ENCODE assay signal across 8 mouse cellular contexts in genomic region chr1:194976517-194977370, GRCm38 (mm10). TPM values are rescaled to one million over a fixed set of nuclear protein-coding genes. Genes with fewer than 3 reads are reported as not detected.
DNase-seq lines count a peak whose midpoint lies in the region; ATAC-seq and TF ChIP-seq lines count a peak whose summit lies in the region.

No protein-coding gene starts in this region.

- no peaks in the 10 kb centered on the region for H3K9me3 ChIP-seq in hindbrain, postnatal 0 days (ENCODE audit: low read length)

- peak; percentile 80 to 82 for DNase-seq in adrenal gland, adult 18-20 months (ENCODE audit: low spot score in 2 of 2)
- peak; percentile 79 for DNase-seq in embryo, embryonic 10 days (ENCODE audit: low spot score)
- peak; percentile 71 to 79 for DNase-seq in gastrocnemius, adult 8-10 months (ENCODE audit: low spot score in 2 of 2)
- DNase-seq in hindbrain, postnatal 0 days (ENCODE audit: low spot score): peak; percentile 76
- DNase-seq in left cerebral cortex, adult 2 months (ENCODE audit: extremely low spot score in 1 of 2, low spot score in 2 of 2): peak; percentile 66 to 70
- peak; percentile 61 to 84 for DNase-seq in lung, postnatal 4 days
- DNase-seq in retina, postnatal 1 day: peak; percentile 65
- peak; percentile 67 for DNase-seq in urinary bladder, postnatal 25 days (ENCODE audit: low spot score)

- H3K4me3 ChIP-seq in hindbrain, postnatal 0 days (ENCODE audit: low read length): peak overlapping the region; percentile 73
- H3K4me3 ChIP-seq in left cerebral cortex, adult 2 months: peak overlapping the region; percentile 97

- TF ChIP-seq CTCF in hindbrain, postnatal 0 days (IDR thresholded peaks at IDR 0.05; ENCODE audit: low read depth): peak; percentile 41
- TF ChIP-seq CTCF in left cerebral cortex, adult 2 months (IDR thresholded peaks at IDR 0.05): no peak; the same call in 1 of the 2 replicates

- no peaks in the 10 kb centered on the region for H3K27me3 ChIP-seq in hindbrain, postnatal 0 days (ENCODE audit: insufficient read depth, low read length)

- H3K9ac ChIP-seq in hindbrain, postnatal 0 days (replicated peaks; ENCODE audit: low read length): peak overlapping the region; percentile 75

- ATAC-seq in hindbrain, postnatal 0 days: peak; percentile 86

- H3K4me1 ChIP-seq in hindbrain, postnatal 0 days (ENCODE audit: insufficient read depth, low read length): peaks cover 17% of the 10 kb centered on the region

- intact Hi-C loops in left cerebral cortex, adult 2 months (cut with DNase I): loop anchor here (1.0 to 10.0 kb wide), 5 partner anchors 41 to 352 kb away; partner anchors contain the start of genes Cd46 and Cr1l

- H3K4me2 ChIP-seq in hindbrain, postnatal 0 days (ENCODE audit: low read depth, low read length): peak overlapping the region; percentile 92

- peak overlapping the region; percentile 85 for H3K27ac ChIP-seq in hindbrain, postnatal 0 days
- peak overlapping the region; percentile 99 for H3K27ac ChIP-seq in left cerebral cortex, adult 2 months

- H3K36me3 ChIP-seq in hindbrain, postnatal 0 days (ENCODE audit: insufficient read depth, low read length): no peaks in the 10 kb centered on the region

- WGBS in hindbrain, postnatal 0 days: under 1% methylated on average over 43 of the region's 44 CpGs

RNA-seq across cellular contexts. Expression of gene Cd34, which starts 38.1 kb away (rescaled TPM):
- 10 to 100 TPM; 30.9 to 52.3 TPM for total RNA-seq in adrenal gland, adult 18-20 months (2021)
- 10 to 100 TPM; 25.2 to 34.4 (median 30.6) TPM for total RNA-seq in gastrocnemius, adult 8-10 months (2022)
- total RNA-seq in hindbrain, postnatal 0 days (2014; rRNA removed): 21.6 and 33.1 TPM in 2 replicates
- 23.5 and 24.3 TPM in 2 replicates for polyA plus RNA-seq in hindbrain, postnatal 0 days (2015; fragmentation: Nextera tagmentation; extraction: Ambion mirVana)
- 10 to 100 TPM; 57.8 to 66.1 TPM for total RNA-seq in left cerebral cortex, adult 2 months (2021)

Comparison
In these comparisons a context has a peak if more than half of its experiments do, and no peak if none do; other contexts are left out.
1. Peak in every context shown above with its lines: DNase-seq, ATAC-seq, H3K4me3 ChIP-seq and H3K27ac ChIP-seq.